Mouse (Mus musculus) heart, postnatal 36 days (tissue): Measurements from ENCODE around the gene Timp2. TPM values are rescaled to one million over a fixed set of nuclear protein-coding genes. Genes with fewer than 3 reads are reported as not detected.
"Not testable (repeated sequence)": the region's sequence is repeated elsewhere in the genome, so short reads cannot be mapped to it uniquely, and the experiment has no call there.

Experiments
- DNase-seq, 2 experiments: peaks; one replicate each; pipeline ENCODE4 v3.0.0; 2021 to 2022
- intact Hi-C: fragments of 180-260 bp; cut with DNase I; formaldehyde crosslinking; loops from one replicate; pipeline ENCODE4 v1.15.1; 2025
- total RNA-seq, 2 experiments: library from RNA; stranded (reverse); gene quantifications; 2 replicates each; pipeline ENCODE4 v1.2.3; 2021

The Timp2 gene
- 100 to 1,000 TPM; 118 to 123 TPM for total RNA-seq

- DNase-seq, result no peak
- intact Hi-C loops, result no loop called here
These were observed at the start of gene Timp2 for GRCm38 (mm10) chr11:118355640-118356039. Gene Timp2 (minus strand): TSS chr11:118355740.

GRCm38 (mm10) chr11:118405311-118405710 lies 49.8 kb upstream of the Timp2 start:
- DNase-seq, result no peak
- intact Hi-C loops, result no loop called here

GRCm38 (mm10) chr11:118403951-118404899 lies 48.7 kb upstream of the Timp2 start:
- intact Hi-C loops, result no loop called here
- DNase-seq, result no peak

- DNase-seq, result no peak
- intact Hi-C loops, result no loop called here
These were observed 47.6 kb upstream of the Timp2 start for GRCm38 (mm10) chr11:118403183-118403582.

GRCm38 (mm10) chr11:118401760-118402280 lies 46.3 kb upstream of the Timp2 start, which contains the start of gene Lgals3bp:
Gene Lgals3bp (minus strand): TSS chr11:118402092.
- intact Hi-C loops, result no loop called here
- DNase-seq, result peak; percentile 65 to 71

- intact Hi-C loops, result no loop called here
- no peak for DNase-seq
These were observed 45.7 kb upstream of the Timp2 start for GRCm38 (mm10) chr11:118401195-118401594.

GRCm38 (mm10) chr11:118400566-118400936 lies 45.0 kb upstream of the Timp2 start:
- DNase-seq, result peak; percentile 43 to 45
- intact Hi-C loops, result no loop called here

- intact Hi-C loops, result no loop called here
- no peak for DNase-seq
These were observed 44.5 kb upstream of the Timp2 start for GRCm38 (mm10) chr11:118399891-118400565.

GRCm38 (mm10) chr11:118397806-118398530 lies 42.4 kb upstream of the Timp2 start:
- intact Hi-C loops, result no loop called here
- no peak for DNase-seq

- DNase-seq, result no peak
- intact Hi-C loops, result no loop called here
These were observed 39.0 kb upstream of the Timp2 start for GRCm38 (mm10) chr11:118394538-118394937.

- no peak for DNase-seq
- intact Hi-C loops, result no loop called here
These were observed 38.5 kb upstream of the Timp2 start for GRCm38 (mm10) chr11:118393991-118394390.

- intact Hi-C loops, DNase-seq: not testable (repeated sequence)
These were observed 32.3 kb upstream of the Timp2 start for GRCm38 (mm10) chr11:118387816-118388215.

GRCm38 (mm10) chr11:118379251-118380009 lies 23.9 kb upstream of the Timp2 start:
- intact Hi-C loops, result loop anchor here (1.0 to 2.0 kb wide), 2 partner anchors 62 to 295 kb away; no protein-coding TSS in a partner anchor
- peak; percentile 87 to 91 for DNase-seq

- intact Hi-C loops, result loop anchor here (1.0 to 2.0 kb wide), 2 partner anchors 61 to 294 kb away; no protein-coding TSS in a partner anchor
These were observed 23.1 kb upstream of the Timp2 start for GRCm38 (mm10) chr11:118378656-118379055.

GRCm38 (mm10) chr11:118376323-118376722 lies 20.8 kb upstream of the Timp2 start:
- DNase-seq, result not testable (repeated sequence)

More at GRCm38 (mm10) chr11:118378656-118379055, 23.1 kb upstream of the Timp2 start:
- no peak for DNase-seq

GRCm38 (mm10) chr11:118375881-118376280 lies 20.3 kb upstream of the Timp2 start:
- intact Hi-C loops, result no loop called here
- DNase-seq, result no peak

More at GRCm38 (mm10) chr11:118376323-118376722, 20.8 kb upstream of the Timp2 start:
- intact Hi-C loops, result not testable (repeated sequence)

GRCm38 (mm10) chr11:118375461-118375860 lies 19.9 kb upstream of the Timp2 start:
- DNase-seq, result no peak
- intact Hi-C loops, result no loop called here

GRCm38 (mm10) chr11:118375006-118375405 lies 19.5 kb upstream of the Timp2 start:
- DNase-seq, result no peak
- intact Hi-C loops, result no loop called here

- intact Hi-C loops, result no loop called here
- no peak for DNase-seq
These were observed 19.0 kb upstream of the Timp2 start for GRCm38 (mm10) chr11:118374506-118374905.

GRCm38 (mm10) chr11:118372641-118373040 lies 17.1 kb upstream of the Timp2 start:
- intact Hi-C loops, result no loop called here
- DNase-seq, result no peak
